Mouse (Mus musculus): Measurements from ENCODE around the gene Wee1. TPM values are rescaled to one million over a fixed set of nuclear protein-coding genes. Genes with fewer than 3 reads are reported as not detected.
A peak's percentile ranks its signal among the peaks of the same experiment; 100 is the strongest.

Gene Wee1
- 3.7 TPM in 2 replicates for polyA plus RNA-seq (2015; fragmentation: Nextera tagmentation; extraction: Ambion mirVana)

GRCm38 (mm10) chr7:110121516-110122288, at the start of gene Wee1:
Wee1 (plus strand) TSS chr7:110122046.
- H3K36me3 ChIP-seq (ENCODE audit: control insufficient read depth, insufficient read depth, low read length): no peaks in the 10 kb centered on the region
- H3K27ac ChIP-seq (ENCODE audit: low read length): peak within 1 kb of the TSS; percentile 73
- under 1% methylated on average over 80 of the region's 81 CpGs for WGBS
- H3K9ac ChIP-seq (ENCODE audit: low read depth, low read length): peak within 1 kb of the TSS; percentile 71
- no peaks in the 10 kb centered on the region for H3K27me3 ChIP-seq (ENCODE audit: control insufficient read depth, insufficient read depth, low read depth, low read length)
- peak; percentile 98 for ATAC-seq
- H3K4me1 ChIP-seq (ENCODE audit: control insufficient read depth, insufficient read depth, low read length): peaks cover 5% of the 10 kb centered on the region; the same call in 1 of the 2 replicates
- peak within 1 kb of the TSS; percentile 84 for H3K4me3 ChIP-seq (ENCODE audit: low read depth, low read length)
- H3K9me3 ChIP-seq (replicated peaks; ENCODE audit: control insufficient read depth, low read length, poor library complexity, severe bottlenecking): no peaks in the 10 kb centered on the region
- peak within 1 kb of the TSS; percentile 93 for H3K4me2 ChIP-seq (ENCODE audit: low read length)

- Histone ChIP-seq H3K4me3 (ENCODE audit: low read depth, low read length) (no peak overlapping the region), H3K9me3 (replicated peaks; ENCODE audit: control insufficient read depth, low read length, poor library complexity, severe bottlenecking) (no peaks in the 10 kb centered on the region), H3K4me1 (ENCODE audit: control insufficient read depth, insufficient read depth, low read length) (no peaks in the 10 kb centered on the region), H3K27ac (ENCODE audit: low read length) (no peak overlapping the region), H3K4me2 (ENCODE audit: low read length) (no peak overlapping the region), H3K27me3 (ENCODE audit: control insufficient read depth, insufficient read depth, low read depth, low read length) (no peaks in the 10 kb centered on the region), H3K36me3 (ENCODE audit: control insufficient read depth, insufficient read depth, low read length) (peaks cover 55% of the 10 kb centered on the region), H3K9ac (ENCODE audit: low read depth, low read length) (no peak overlapping the region)
- 95% methylated on average over 5 of the region's 5 CpGs for WGBS
- ATAC-seq: no peak
Measured at GRCm38 (mm10) chr7:110078168-110078567, 43.7 kb upstream of the Wee1 start.

GRCm38 (mm10) chr7:110083386-110084165, 38.3 kb upstream of the Wee1 start:
- peaks cover 40% of the 10 kb centered on the region for H3K36me3 ChIP-seq (ENCODE audit: control insufficient read depth, insufficient read depth, low read length)
- peak overlapping the region; percentile 38; the same call in 1 of the 2 replicates for H3K27ac ChIP-seq (ENCODE audit: low read length)
- H3K27me3 ChIP-seq (ENCODE audit: control insufficient read depth, insufficient read depth, low read depth, low read length): no peaks in the 10 kb centered on the region
- H3K9me3 ChIP-seq (replicated peaks; ENCODE audit: control insufficient read depth, low read length, poor library complexity, severe bottlenecking): no peaks in the 10 kb centered on the region
- WGBS: 61% methylated on average over 13 of the region's 13 CpGs
- H3K4me3 ChIP-seq (ENCODE audit: low read depth, low read length): no peak overlapping the region
- ATAC-seq: peak; percentile 71
- H3K9ac ChIP-seq (ENCODE audit: low read depth, low read length): 0 out of 2 replicates have a peak overlapping the region, but pooled peaks have one; percentile 10
- H3K4me2 ChIP-seq (ENCODE audit: low read length): no peak overlapping the region
- 0 out of 2 replicates have a peak, but pooled peaks cover 2% of the 10 kb centered on the region for H3K4me1 ChIP-seq (ENCODE audit: control insufficient read depth, insufficient read depth, low read length)

GRCm38 (mm10) chr7:110085217-110085616, 36.6 kb upstream of the Wee1 start:
- H3K4me1 ChIP-seq (ENCODE audit: control insufficient read depth, insufficient read depth, low read length): 0 out of 2 replicates have a peak, but pooled peaks cover 2% of the 10 kb centered on the region
- no peak overlapping the region for H3K4me2 ChIP-seq (ENCODE audit: low read length)
- H3K27me3 ChIP-seq (ENCODE audit: control insufficient read depth, insufficient read depth, low read depth, low read length): no peaks in the 10 kb centered on the region
- H3K27ac ChIP-seq (ENCODE audit: low read length): no peak overlapping the region
- peaks cover 36% of the 10 kb centered on the region for H3K36me3 ChIP-seq (ENCODE audit: control insufficient read depth, insufficient read depth, low read length)
- H3K4me3 ChIP-seq (ENCODE audit: low read depth, low read length): no peak overlapping the region
- no peak for ATAC-seq
- no peak overlapping the region for H3K9ac ChIP-seq (ENCODE audit: low read depth, low read length)
- no peaks in the 10 kb centered on the region for H3K9me3 ChIP-seq (replicated peaks; ENCODE audit: control insufficient read depth, low read length, poor library complexity, severe bottlenecking)

- H3K36me3 ChIP-seq (ENCODE audit: control insufficient read depth, insufficient read depth, low read length): peaks cover 20% of the 10 kb centered on the region
- WGBS: 94% methylated on average over 4 of the region's 4 CpGs
- ATAC-seq: no peak
Measured at GRCm38 (mm10) chr7:110087914-110088313, 33.9 kb upstream of the Wee1 start.

GRCm38 (mm10) chr7:110091670-110092069, 30.2 kb upstream of the Wee1 start:
- ATAC-seq: peak; percentile 64
- H3K27me3 ChIP-seq (ENCODE audit: control insufficient read depth, insufficient read depth, low read depth, low read length): no peaks in the 10 kb centered on the region
- H3K4me2 ChIP-seq (ENCODE audit: low read length): no peak overlapping the region
- H3K4me1 ChIP-seq (ENCODE audit: control insufficient read depth, insufficient read depth, low read length): no peaks in the 10 kb centered on the region
- peaks cover 20% of the 10 kb centered on the region for H3K36me3 ChIP-seq (ENCODE audit: control insufficient read depth, insufficient read depth, low read length)
- no peak overlapping the region for H3K9ac ChIP-seq (ENCODE audit: low read depth, low read length)
- no peaks in the 10 kb centered on the region for H3K9me3 ChIP-seq (replicated peaks; ENCODE audit: control insufficient read depth, low read length, poor library complexity, severe bottlenecking)
- 57% methylated on average over 7 of the region's 7 CpGs for WGBS
- H3K27ac ChIP-seq (ENCODE audit: low read length): no peak overlapping the region
- H3K4me3 ChIP-seq (ENCODE audit: low read depth, low read length): no peak overlapping the region

More at GRCm38 (mm10) chr7:110087914-110088313, 33.9 kb upstream of the Wee1 start:
- H3K4me2 ChIP-seq (ENCODE audit: low read length): no peak overlapping the region
- H3K27me3 ChIP-seq (ENCODE audit: control insufficient read depth, insufficient read depth, low read depth, low read length): no peaks in the 10 kb centered on the region
- no peak overlapping the region for H3K9ac ChIP-seq (ENCODE audit: low read depth, low read length)
- H3K9me3 ChIP-seq (replicated peaks; ENCODE audit: control insufficient read depth, low read length, poor library complexity, severe bottlenecking): no peaks in the 10 kb centered on the region
- 0 out of 2 replicates have a peak, but pooled peaks cover 2% of the 10 kb centered on the region for H3K4me1 ChIP-seq (ENCODE audit: control insufficient read depth, insufficient read depth, low read length)
- no peak overlapping the region for H3K27ac ChIP-seq (ENCODE audit: low read length)
- no peak overlapping the region for H3K4me3 ChIP-seq (ENCODE audit: low read depth, low read length)

GRCm38 (mm10) chr7:110096332-110096731, 25.5 kb upstream of the Wee1 start:
- WGBS: 85% methylated on average over 4 of the region's 4 CpGs
- H3K27ac ChIP-seq (ENCODE audit: low read length): no peak overlapping the region
- H3K4me1 ChIP-seq (ENCODE audit: control insufficient read depth, insufficient read depth, low read length): no peaks in the 10 kb centered on the region
- no peak overlapping the region for H3K4me2 ChIP-seq (ENCODE audit: low read length)
- H3K4me3 ChIP-seq (ENCODE audit: low read depth, low read length): no peak overlapping the region
- ATAC-seq: no peak
- H3K27me3 ChIP-seq (ENCODE audit: control insufficient read depth, insufficient read depth, low read depth, low read length): no peaks in the 10 kb centered on the region
- no peak overlapping the region for H3K9ac ChIP-seq (ENCODE audit: low read depth, low read length)
- H3K36me3 ChIP-seq (ENCODE audit: control insufficient read depth, insufficient read depth, low read length): peaks cover 9% of the 10 kb centered on the region; the same call in 1 of the 2 replicates
- no peaks in the 10 kb centered on the region for H3K9me3 ChIP-seq (replicated peaks; ENCODE audit: control insufficient read depth, low read length, poor library complexity, severe bottlenecking)

GRCm38 (mm10) chr7:110097106-110097793, 24.6 kb upstream of the Wee1 start:
- Histone ChIP-seq H3K27ac (ENCODE audit: low read length) (no peak overlapping the region), H3K9ac (ENCODE audit: low read depth, low read length) (no peak overlapping the region), H3K36me3 (ENCODE audit: control insufficient read depth, insufficient read depth, low read length) (peaks cover 6% of the 10 kb centered on the region; the same call in 1 of the 2 replicates), H3K4me2 (ENCODE audit: low read length) (no peak overlapping the region), H3K4me1 (ENCODE audit: control insufficient read depth, insufficient read depth, low read length) (no peaks in the 10 kb centered on the region), H3K27me3 (ENCODE audit: control insufficient read depth, insufficient read depth, low read depth, low read length) (no peaks in the 10 kb centered on the region), H3K4me3 (ENCODE audit: low read depth, low read length) (no peak overlapping the region), H3K9me3 (replicated peaks; ENCODE audit: control insufficient read depth, low read length, poor library complexity, severe bottlenecking) (no peaks in the 10 kb centered on the region)
- ATAC-seq: no peak
- 70% methylated on average over 7 of the region's 7 CpGs for WGBS
